Comparison of ENCODE assay signal across 8 mouse cellular contexts in genomic region chr7:19716055-19716682, GRCm38 (mm10). TPM values are rescaled to one million over a fixed set of nuclear protein-coding genes. Genes with fewer than 3 reads are reported as not detected.
DNase-seq lines count a peak whose midpoint lies in the region; ATAC-seq and TF ChIP-seq lines count a peak whose summit lies in the region.

No protein-coding gene starts in this region.

- 6% methylated on average over 18 of the region's 18 CpGs for WGBS in liver, adult 2 months
- 6% methylated on average over 18 of the region's 18 CpGs for WGBS in embryonic facial prominence, embryonic 13.5 days
- WGBS in intestine, embryonic 16.5 days: 6% methylated on average over 18 of the region's 18 CpGs
- whole genome bisulfite sequencing in neural tube, embryonic 14.5 days: 6% methylated on average over 18 of the region's 18 CpGs

- H3K9ac ChIP-seq in liver, adult 2 months (ENCODE audit: low read depth, low read length): peak overlapping the region; percentile 68
- peak overlapping the region; percentile 54 for H3K9ac ChIP-seq in embryonic facial prominence, embryonic 13.5 days
- peak overlapping the region; percentile 48 for H3K9ac ChIP-seq in intestine, embryonic 16.5 days (ENCODE audit: low read depth, low read length)
- peak overlapping the region; percentile 51; the same call in 1 of the 2 replicates for H3K9ac ChIP-seq in neural tube, embryonic 14.5 days (replicated peaks; ENCODE audit: low read depth, low read length)

- H3K79me2 ChIP-seq in liver, adult 2 months (ENCODE audit: control insufficient read depth, insufficient read depth, low read length): 0 out of 2 replicates have a peak, but pooled peaks cover 3% of the 10 kb centered on the region

- DNase-seq in liver, adult 2 months (ENCODE audit: extremely low read depth, low read depth, low spot score): peak; percentile 85
- DNase-seq in liver: no peak
- DNase-seq in left cerebral cortex, adult 18-20 months (ENCODE audit: low spot score in 2 of 2): no peak
- no peak for DNase-seq in Muller cell, postnatal 12 days (ENCODE audit: inconsistent ontology term)
- no peak for DNase-seq in spleen, adult 12 weeks (ENCODE audit: low spot score)

- TF ChIP-seq CTCF in liver, adult 2 months (IDR thresholded peaks at IDR 0.05; ENCODE audit: low read depth, low read length): no peak

- no peak for ATAC-seq in embryonic facial prominence, embryonic 13.5 days (ENCODE audit: insufficient number of reproducible peaks, insufficient read depth, low FRiP score, low TSS enrichment, low read depth)
- ATAC-seq in intestine, embryonic 16.5 days: no peak
- no peak for ATAC-seq in neural tube, embryonic 14.5 days (ENCODE audit: low read depth)

- H3K36me3 ChIP-seq in liver, adult 2 months (ENCODE audit: control insufficient read depth, insufficient read depth, low read length): peaks cover 5% of the 10 kb centered on the region; the same call in 1 of the 2 replicates
- H3K36me3 ChIP-seq in embryonic facial prominence, embryonic 13.5 days: peaks cover 62% of the 10 kb centered on the region
- H3K36me3 ChIP-seq in intestine, embryonic 16.5 days (ENCODE audit: control insufficient read depth, insufficient read depth, low read length): peaks cover 32% of the 10 kb centered on the region
- peaks cover 10% of the 10 kb centered on the region; the same call in 1 of the 2 replicates for H3K36me3 ChIP-seq in neural tube, embryonic 14.5 days (ENCODE audit: control insufficient read depth, insufficient read depth, low read length)

- H3K27me3 ChIP-seq in liver, adult 2 months (ENCODE audit: control insufficient read depth, insufficient read depth, low read length): no peaks in the 10 kb centered on the region
- no peaks in the 10 kb centered on the region for H3K27me3 ChIP-seq in embryonic facial prominence, embryonic 13.5 days
- no peaks in the 10 kb centered on the region for H3K27me3 ChIP-seq in intestine, embryonic 16.5 days (replicated peaks; ENCODE audit: control insufficient read depth, insufficient read depth, low read length)
- no peaks in the 10 kb centered on the region for H3K27me3 ChIP-seq in neural tube, embryonic 14.5 days (ENCODE audit: control insufficient read depth, insufficient read depth, low read length)

- H3K4me1 ChIP-seq in liver, adult 2 months (ENCODE audit: control insufficient read depth, insufficient read depth, low read length): peaks cover 6% of the 10 kb centered on the region
- H3K4me1 ChIP-seq in embryonic facial prominence, embryonic 13.5 days: peaks cover 19% of the 10 kb centered on the region
- H3K4me1 ChIP-seq in intestine, embryonic 16.5 days (ENCODE audit: control insufficient read depth, insufficient read depth, low read length): peaks cover 18% of the 10 kb centered on the region
- peaks cover 12% of the 10 kb centered on the region for H3K4me1 ChIP-seq in neural tube, embryonic 14.5 days (ENCODE audit: control insufficient read depth, insufficient read depth, low read length)

- peaks cover 8% of the 10 kb centered on the region for H3K9me3 ChIP-seq in embryonic facial prominence, embryonic 13.5 days
- peaks cover 5% of the 10 kb centered on the region for H3K9me3 ChIP-seq in intestine, embryonic 16.5 days (ENCODE audit: control insufficient read depth, low read length)
- peaks cover 2% of the 10 kb centered on the region; the same call in 1 of the 2 replicates for H3K9me3 ChIP-seq in neural tube, embryonic 14.5 days (ENCODE audit: control insufficient read depth, low read length)

- peak overlapping the region; percentile 87 for H3K27ac ChIP-seq in liver, adult 2 months (replicated peaks; ENCODE audit: insufficient read depth, low read depth, low read length)
- peak overlapping the region; percentile 88 for H3K27ac ChIP-seq in embryonic facial prominence, embryonic 13.5 days
- H3K27ac ChIP-seq in intestine, embryonic 16.5 days (ENCODE audit: low read length): peak overlapping the region; percentile 78
- H3K27ac ChIP-seq in neural tube, embryonic 14.5 days (ENCODE audit: low read depth, low read length): peak overlapping the region; percentile 92

- H3K4me2 ChIP-seq in embryonic facial prominence, embryonic 13.5 days: peak overlapping the region; percentile 66
- H3K4me2 ChIP-seq in intestine, embryonic 16.5 days (ENCODE audit: low read depth, low read length): peak overlapping the region; percentile 71
- peak overlapping the region; percentile 73 for H3K4me2 ChIP-seq in neural tube, embryonic 14.5 days (ENCODE audit: low read depth, low read length)

- TF ChIP-seq POLR2A in liver, adult 2 months (IDR thresholded peaks at IDR 0.05; ENCODE audit: extremely low read depth, insufficient read depth, low read length): no peak

- peak overlapping the region; percentile 63 for H3K4me3 ChIP-seq in liver, adult 2 months (ENCODE audit: insufficient read depth, low read depth, low read length)
- peak overlapping the region; percentile 100 for H3K4me3 ChIP-seq in embryonic facial prominence, embryonic 13.5 days
- peak overlapping the region; percentile 45 for H3K4me3 ChIP-seq in intestine, embryonic 16.5 days (ENCODE audit: low read length)
- peak overlapping the region; percentile 29 for H3K4me3 ChIP-seq in neural tube, embryonic 14.5 days (ENCODE audit: low read depth, low read length)

RNA-seq across cellular contexts. Expression of gene Tomm40, which starts 0.9 kb away (rescaled TPM):
- 22.3 and 26.9 TPM in 2 replicates for total RNA-seq in liver, adult 2 months (2014; rRNA removed)
- 48.7 and 56.2 TPM in 2 replicates for polyA plus RNA-seq in liver, adult 2 months (2012; rRNA removed)
- polyA plus RNA-seq in embryonic facial prominence, embryonic 13.5 days (2015; fragmentation: Nextera tagmentation; extraction: Ambion mirVana): 112 and 139 TPM in 2 replicates
- polyA plus RNA-seq in intestine, embryonic 16.5 days (2015; fragmentation: Nextera tagmentation; extraction: Ambion mirVana): 143 and 157 TPM in 2 replicates
- polyA plus RNA-seq in neural tube, embryonic 14.5 days (2014; fragmentation: Nextera tagmentation; extraction: Ambion mirVana): 121 and 124 TPM in 2 replicates
- 100 to 1,000 TPM; 116 to 122 TPM for total RNA-seq in left cerebral cortex, adult 18-20 months (2021)

RNA-seq across cellular contexts. Expression of gene Apoe, which starts 17.2 kb away (rescaled TPM):
- total RNA-seq in liver, adult 2 months (2014; rRNA removed): 23,407 and 25,019 TPM in 2 replicates
- polyA plus RNA-seq in liver, adult 2 months (2012; rRNA removed): 39,394 and 43,401 TPM in 2 replicates
- polyA plus RNA-seq in embryonic facial prominence, embryonic 13.5 days (2015; fragmentation: Nextera tagmentation; extraction: Ambion mirVana): 200 and 263 TPM in 2 replicates
- 314 and 355 TPM in 2 replicates for polyA plus RNA-seq in intestine, embryonic 16.5 days (2015; fragmentation: Nextera tagmentation; extraction: Ambion mirVana)
- polyA plus RNA-seq in neural tube, embryonic 14.5 days (2014; fragmentation: Nextera tagmentation; extraction: Ambion mirVana): 310 and 558 TPM in 2 replicates
- 1,000 to 10,000 TPM; 1,855 to 2,066 TPM for total RNA-seq in left cerebral cortex, adult 18-20 months (2021)

RNA-seq across cellular contexts. Expression of gene Apoc1, which starts 23.7 kb away (rescaled TPM):
- total RNA-seq in liver, adult 2 months (2014; rRNA removed): 7,017 and 7,765 TPM in 2 replicates
- polyA plus RNA-seq in liver, adult 2 months (2012; rRNA removed): 5,801 and 8,240 TPM in 2 replicates
- polyA plus RNA-seq in embryonic facial prominence, embryonic 13.5 days (2015; fragmentation: Nextera tagmentation; extraction: Ambion mirVana): 10.3 and 17.3 TPM in 2 replicates
- 39.5 and 43.2 TPM in 2 replicates for polyA plus RNA-seq in intestine, embryonic 16.5 days (2015; fragmentation: Nextera tagmentation; extraction: Ambion mirVana)
- 3.0 and 3.2 TPM in 2 replicates for polyA plus RNA-seq in neural tube, embryonic 14.5 days (2014; fragmentation: Nextera tagmentation; extraction: Ambion mirVana)
- 1 to 10 TPM; 3.9 to 5.3 TPM for total RNA-seq in left cerebral cortex, adult 18-20 months (2021)

RNA-seq across cellular contexts. Expression of gene Nectin2, which starts 34.1 kb away (rescaled TPM):
- 17.8 and 18.9 TPM in 2 replicates for total RNA-seq in liver, adult 2 months (2014; rRNA removed)
- polyA plus RNA-seq in liver, adult 2 months (2012; rRNA removed): 57.4 and 68.7 TPM in 2 replicates
- polyA plus RNA-seq in embryonic facial prominence, embryonic 13.5 days (2015; fragmentation: Nextera tagmentation; extraction: Ambion mirVana): 82.9 and 87.0 TPM in 2 replicates
- 143 and 149 TPM in 2 replicates for polyA plus RNA-seq in intestine, embryonic 16.5 days (2015; fragmentation: Nextera tagmentation; extraction: Ambion mirVana)
- polyA plus RNA-seq in neural tube, embryonic 14.5 days (2014; fragmentation: Nextera tagmentation; extraction: Ambion mirVana): 44.7 and 47.4 TPM in 2 replicates
- 1 to 10 TPM; 6.7 to 8.6 TPM for total RNA-seq in left cerebral cortex, adult 18-20 months (2021)

RNA-seq across cellular contexts. Expression of gene Apoc4, which starts 34.9 kb away (rescaled TPM):
- total RNA-seq in liver, adult 2 months (2014; rRNA removed): 2,758 and 2,845 TPM in 2 replicates
- polyA plus RNA-seq in liver, adult 2 months (2012; rRNA removed): 3,664 and 4,159 TPM in 2 replicates
- 1.5 TPM in 1 of 2 replicates, not detected in the other for polyA plus RNA-seq in embryonic facial prominence, embryonic 13.5 days (2015; fragmentation: Nextera tagmentation; extraction: Ambion mirVana)
- 2.6 and 8.3 TPM in 2 replicates for polyA plus RNA-seq in intestine, embryonic 16.5 days (2015; fragmentation: Nextera tagmentation; extraction: Ambion mirVana)
- 0.20 and 0.27 TPM in 2 replicates for polyA plus RNA-seq in neural tube, embryonic 14.5 days (2014; fragmentation: Nextera tagmentation; extraction: Ambion mirVana)
- not detected for total RNA-seq in left cerebral cortex, adult 18-20 months (2021)

Comparison
In these comparisons a context has a peak if more than half of its experiments do, and no peak if none do; other contexts are left out.
1. H3K4me3 ChIP-seq: peak in every context shown above with its lines; median percentile 100 in embryonic facial prominence, embryonic 13.5 days; 63 in liver, adult 2 months; 45 in intestine, embryonic 16.5 days; 29 in neural tube, embryonic 14.5 days.
2. RNA of gene Apoe, which starts 17.2 kb away (polyA plus RNA-seq): 39,394 to 43,401 TPM in liver, adult 2 months; 314 to 355 TPM in intestine, embryonic 16.5 days, 310 to 558 TPM in neural tube, embryonic 14.5 days and 200 to 263 TPM in embryonic facial prominence, embryonic 13.5 days; every median in the first group is over 10 times any median in the second.
3. RNA of gene Apoc1, which starts 23.7 kb away (polyA plus RNA-seq): 5,801 to 8,240 TPM in liver, adult 2 months; 39.5 to 43.2 TPM in intestine, embryonic 16.5 days, 10.3 to 17.3 TPM in embryonic facial prominence, embryonic 13.5 days and 3.0 to 3.2 TPM in neural tube, embryonic 14.5 days; every median in the first group is over 100 times any median in the second.
4. Peak in every context shown above with its lines, with median percentiles within 50 percentile points of each other: H3K27ac ChIP-seq, H3K9ac ChIP-seq and H3K4me2 ChIP-seq.